8 mouse cellular contexts compared by ENCODE assay signal in genomic region chr13:49480057-49480456, GRCm38 (mm10). TPM values are rescaled to one million over a fixed set of nuclear protein-coding genes. Genes with fewer than 3 reads are reported as not detected.
DNase-seq lines count a peak whose midpoint lies in the region; TF ChIP-seq lines count a peak whose summit lies in the region.
"Had no signal": no experiment of that assay in that cellular context is flagged by ENCODE, and none has a peak within 500 bp of the region (broad histone marks: within the 10 kb centered on the region; RNA-seq: fewer than 3 reads in every experiment).

No protein-coding gene starts in this region.

- H3K36me3 ChIP-seq in liver, adult 2 months (ENCODE audit: control insufficient read depth, insufficient read depth, low read length) = no peaks in the 10 kb centered on the region
- H3K36me3 ChIP-seq: neural tube, embryonic 12.5 days had no signal

- TF ChIP-seq POLR2A in liver, adult 2 months (IDR thresholded peaks at IDR 0.05; ENCODE audit: extremely low read depth, insufficient read depth, low read length) = no peak

- no peak overlapping the region for H3K4me3 ChIP-seq in liver, adult 2 months (ENCODE audit: insufficient read depth, low read depth, low read length)
- H3K4me3 ChIP-seq: neural tube, embryonic 12.5 days had no signal

- no peak for TF ChIP-seq CTCF in liver, adult 2 months (IDR thresholded peaks at IDR 0.05; ENCODE audit: low read depth, low read length)

- DNase-seq in liver, adult 2 months (ENCODE audit: extremely low read depth, low read depth, low spot score) = peak; percentile 95
- no peak for DNase-seq in liver
- peak; percentile 84 for DNase-seq in brain, adult 2 months (ENCODE audit: low read depth, low spot score)
- peak; percentile 90 for DNase-seq in gastrocnemius, adult 18-20 months (ENCODE audit: low spot score)
- peak; percentile 59 to 76 for DNase-seq in kidney, adult 8-10 months
- peak; percentile 58 for DNase-seq in ovary, postnatal 14 days (ENCODE audit: low spot score)
- no peak for DNase-seq in retina, embryonic 14.5 days (ENCODE audit: low spot score)

- H3K79me2 ChIP-seq in liver, adult 2 months (ENCODE audit: control insufficient read depth, insufficient read depth, low read length) = no peaks in the 10 kb centered on the region

- no peak overlapping the region for H3K9ac ChIP-seq in liver, adult 2 months (ENCODE audit: low read depth, low read length)
- H3K9ac ChIP-seq: neural tube, embryonic 12.5 days had no signal

- H3K27ac ChIP-seq in liver, adult 2 months (replicated peaks; ENCODE audit: insufficient read depth, low read depth, low read length) = no peak overlapping the region
- H3K27ac ChIP-seq: neural tube, embryonic 12.5 days had no signal

- H3K27me3 ChIP-seq in liver, adult 2 months (ENCODE audit: control insufficient read depth, insufficient read depth, low read length) = no peaks in the 10 kb centered on the region
- H3K27me3 ChIP-seq: neural tube, embryonic 12.5 days had no signal

- H3K4me1 ChIP-seq in liver, adult 2 months (ENCODE audit: control insufficient read depth, insufficient read depth, low read length) = peaks cover 5% of the 10 kb centered on the region
- H3K4me1 ChIP-seq: neural tube, embryonic 12.5 days had no signal

- 20% methylated on average over 2 of the region's 2 CpGs for WGBS in liver, adult 2 months

RNA-seq across cellular contexts. Expression of gene Tes3-ps, which starts 13.1 kb away (rescaled TPM):
- total RNA-seq in liver, adult 2 months (2014; rRNA removed) = 0.13 and 0.18 TPM in 2 replicates
- 0.04 TPM in 2 replicates for polyA plus RNA-seq in liver, adult 2 months (2012; rRNA removed)
- total RNA-seq in gastrocnemius, adult 18-20 months (2021) = 1 to 10 TPM; 1.4 to 1.6 TPM

RNA-seq across cellular contexts. Expression of gene Ecm2, which starts 24.6 kb away (rescaled TPM):
- 0.55 and 0.81 TPM in 2 replicates for total RNA-seq in liver, adult 2 months (2014; rRNA removed)
- 0.07 and 0.15 TPM in 2 replicates for polyA plus RNA-seq in liver, adult 2 months (2012; rRNA removed)
- total RNA-seq in gastrocnemius, adult 18-20 months (2021) = 1 to 10 TPM; 6.7 to 9.3 TPM

RNA-seq across cellular contexts. Expression of gene Ippk, which starts 59.0 kb away (rescaled TPM):
- total RNA-seq in liver, adult 2 months (2014; rRNA removed) = 5.0 and 5.6 TPM in 2 replicates
- polyA plus RNA-seq in liver, adult 2 months (2012; rRNA removed) = 3.2 and 3.9 TPM in 2 replicates
- total RNA-seq in gastrocnemius, adult 18-20 months (2021) = 1 to 10 TPM; 5.9 to 6.6 TPM

Comparison
In these comparisons a context has a peak if more than half of its experiments do, and no peak if none do; other contexts are left out.
1. DNase-seq: peak in liver, adult 2 months (single experiment), brain, adult 2 months (single experiment), gastrocnemius, adult 18-20 months (single experiment), kidney, adult 8-10 months (2 of 2) and ovary, postnatal 14 days (single experiment); none in liver (single experiment) and retina, embryonic 14.5 days (single experiment).